Mouse (Mus musculus) gastrocnemius, postnatal 4 days (tissue): ENCODE results near the gene Gm3448. TPM values are rescaled to one million over a fixed set of nuclear protein-coding genes. Genes with fewer than 3 reads are reported as not detected.

Source experiments
- DNase-seq, 2 experiments: peaks; one replicate each; pipeline ENCODE4 v3.0.0; 2021 to 2022; ENCODE audit warnings: low spot score in 2 of 2, mixed read lengths in 2 of 2
- total RNA-seq, 2 experiments: library from RNA; stranded (reverse); gene quantifications; 2 replicates each; pipeline ENCODE4 v1.2.3; 2021

The Gm3448 gene
- total RNA-seq, 2 experiments from 2014 or later: 2.8 to 3.7 TPM

- DNase-seq: peak; percentile 33 to 49
Observed at GRCm38 (mm10) chr17:14960951-14961556, 80.3 kb downstream of the Gm3448 start, which contains the start of gene Phf10. TSS of gene Phf10 (minus strand) at chr17:14961273.

DNA sequence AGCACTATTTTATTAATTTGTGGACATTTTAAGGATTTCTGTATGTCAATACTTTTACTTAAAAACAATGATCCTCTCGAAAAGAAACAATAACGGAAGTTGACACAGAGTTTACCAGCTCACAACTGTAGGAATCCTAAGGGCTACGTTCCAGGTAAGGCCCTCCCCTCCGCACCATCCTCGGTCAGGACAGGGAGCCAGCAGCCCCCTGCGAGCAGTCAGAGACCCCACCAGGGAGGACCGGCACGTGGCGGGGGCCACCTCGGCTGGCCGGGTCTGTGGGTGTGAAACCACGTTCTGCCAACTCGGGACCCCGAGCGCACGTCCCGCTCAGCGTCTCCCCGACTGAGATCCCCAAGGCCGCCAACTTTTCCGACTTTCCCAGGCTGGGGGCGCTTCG, 80.8 kb downstream of the Gm3448 start:
- DNase-seq: peak in 1 of 2 experiments; percentile 34

- DNase-seq: no peak
Observed at GRCm38 (mm10) chr17:14959979-14960378, 81.4 kb downstream of the Gm3448 start.

GRCm38 (mm10) chr17:14958686-14959327, 82.5 kb downstream of the Gm3448 start:
- DNase-seq: no peak

DNA sequence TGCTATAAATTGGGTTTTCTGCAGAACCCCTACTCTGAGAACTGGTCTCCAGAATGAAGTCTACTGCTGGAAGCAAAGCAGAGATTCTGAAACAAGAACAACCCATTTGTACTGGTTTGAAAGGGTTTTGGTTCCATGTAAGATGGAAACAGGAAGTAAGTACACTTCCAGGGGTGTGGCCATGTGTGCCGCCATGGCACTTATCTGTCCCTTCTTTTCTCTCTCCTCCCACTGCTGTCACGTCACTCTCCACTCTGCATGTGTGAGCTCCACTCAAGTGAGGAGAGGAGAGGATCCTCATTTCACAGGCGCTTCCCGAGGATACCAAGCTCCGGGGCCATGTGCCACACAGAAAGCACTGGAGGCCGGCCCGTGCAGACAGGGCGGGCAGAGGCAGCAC, 87.9 kb downstream of the Gm3448 start:
- no peak for DNase-seq

- no peak for DNase-seq
Observed at GRCm38 (mm10) chr17:14949161-14949827, 92.0 kb downstream of the Gm3448 start.

Other genes with a start within 250 kb of the Gm3448 start
- 1 to 10 TPM; 3.5 to 4.2 TPM for gene Wdr27, start 98.4 kb downstream of the Gm3448 start, total RNA-seq
- gene 1600012H06Rik, start 98.4 kb downstream of the Gm3448 start, total RNA-seq: 10 to 100 TPM; 24.3 to 25.3 TPM
- gene Phf10, start 80.3 kb downstream of the Gm3448 start, total RNA-seq: 10 to 100 TPM; 75.3 to 81.4 TPM
- gene 9030025P20Rik, start 63.1 kb downstream of the Gm3448 start, total RNA-seq: 1 to 10 TPM; 4.0 to 5.1 TPM
- under 1 TPM in 1 of 2 experiments, not detected in 1; 0.49 TPM for gene Gm3417, start 62.7 kb downstream of the Gm3448 start, total RNA-seq
- gene Gm3435, start 31.4 kb downstream of the Gm3448 start, total RNA-seq: 1 to 10 TPM; 3.4 to 4.8 TPM
- 10 to 100 TPM; 35.0 to 41.9 TPM for gene Ermard, start 329 bp downstream of the Gm3448 start, total RNA-seq
- gene Tcte3, start within 50 bp of the Gm3448 start, total RNA-seq: 1 to 10 TPM in 1 of 2 experiments, under 1 TPM in 1; 0.73 to 2.1 TPM